Mouse (Mus musculus) G1E (cell line): ENCODE data around the gene Arl10.

Experiments used
- CTCF ChIP-seq: IDR thresholded peaks from 2 replicates; pipeline ENCODE4 v1.5.1; 2012; ENCODE audit warnings: low read depth, low read length, inconsistent platforms, mixed read lengths
- GATA1 ChIP-seq: IDR thresholded peaks from 2 replicates; pipeline ENCODE4 v1.6.1; 2012; ENCODE audit warnings: borderline replicate concordance, low read length, inconsistent platforms, mixed read lengths
- POLR2AphosphoS5 ChIP-seq: IDR thresholded peaks from 2 replicates; pipeline ENCODE4 v1.6.1; 2012; ENCODE audit warnings: low read depth, low read length, inconsistent platforms; ENCODE audit not compliant: insufficient replicate concordance
- TAL1 ChIP-seq: conservative IDR thresholded peaks from 2 replicates; pipeline ENCODE4 v1.6.1; 2012; ENCODE audit warnings: low read depth, low read length, inconsistent platforms, mixed read lengths

DNA sequence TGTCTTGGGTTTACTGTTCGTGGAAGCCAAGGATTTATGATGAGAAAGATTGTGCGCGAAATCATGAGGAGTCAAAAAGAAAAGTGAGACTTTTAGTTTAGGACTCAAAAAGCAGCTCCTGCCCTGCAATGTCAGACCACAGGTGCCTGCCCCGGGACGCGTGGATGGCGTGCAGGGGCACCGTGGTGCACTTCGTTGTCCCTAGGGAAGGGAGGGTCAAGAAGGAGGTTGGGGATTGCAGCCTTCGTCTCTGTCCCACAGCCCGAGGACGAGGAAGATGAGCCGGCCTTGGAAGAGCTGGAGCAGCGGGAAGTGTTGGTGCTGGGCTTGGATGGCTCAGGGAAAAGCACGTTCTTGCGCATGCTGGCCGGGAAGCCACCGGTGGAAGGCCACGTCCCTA lies 674 bp downstream of the Arl10 start:
- TF ChIP-seq TAL1 (no peak), CTCF (no peak), GATA1 (no peak), POLR2AphosphoS5 (no peak)
